Mouse (Mus musculus) stomach, postnatal 0 days (tissue): ENCODE results near the gene Zfp637.

Source experiments
- CTCF ChIP-seq: IDR thresholded peaks from 2 replicates; pipeline ENCODE4 v1.5.1; 2016; ENCODE audit warnings: antibody characterized with exemption, low read depth, mild to moderate bottlenecking, moderate library complexity
- EP300 ChIP-seq: optimal IDR thresholded peaks from 2 replicates; pipeline ENCODE3; 2016; ENCODE audit warnings: antibody characterized with exemption

- no peak for TF ChIP-seq CTCF
- no peak for TF ChIP-seq EP300
Measured at GRCm38 (mm10) chr6:117871034-117871433, 30.1 kb downstream of the Zfp637 start.
